Mouse (Mus musculus) bone marrow, adult 2 months (tissue): Measurements from ENCODE around the gene Cenpu.

ENCODE experiments used
- CTCF ChIP-seq: fragments of 200-500 bp; IDR thresholded peaks from 2 replicates; pipeline ENCODE4 v1.5.1; 2011; ENCODE audit warnings: low read length, control low read depth; ENCODE audit not compliant: control insufficient read depth, insufficient read depth
- POLR2A ChIP-seq: fragments of 200-500 bp; IDR thresholded peaks from 2 replicates; pipeline ENCODE4 v1.6.1; 2011; ENCODE audit warnings: low read depth, mild to moderate bottlenecking, control low read depth, low read length, borderline replicate concordance; ENCODE audit not compliant: control insufficient read depth

DNA sequence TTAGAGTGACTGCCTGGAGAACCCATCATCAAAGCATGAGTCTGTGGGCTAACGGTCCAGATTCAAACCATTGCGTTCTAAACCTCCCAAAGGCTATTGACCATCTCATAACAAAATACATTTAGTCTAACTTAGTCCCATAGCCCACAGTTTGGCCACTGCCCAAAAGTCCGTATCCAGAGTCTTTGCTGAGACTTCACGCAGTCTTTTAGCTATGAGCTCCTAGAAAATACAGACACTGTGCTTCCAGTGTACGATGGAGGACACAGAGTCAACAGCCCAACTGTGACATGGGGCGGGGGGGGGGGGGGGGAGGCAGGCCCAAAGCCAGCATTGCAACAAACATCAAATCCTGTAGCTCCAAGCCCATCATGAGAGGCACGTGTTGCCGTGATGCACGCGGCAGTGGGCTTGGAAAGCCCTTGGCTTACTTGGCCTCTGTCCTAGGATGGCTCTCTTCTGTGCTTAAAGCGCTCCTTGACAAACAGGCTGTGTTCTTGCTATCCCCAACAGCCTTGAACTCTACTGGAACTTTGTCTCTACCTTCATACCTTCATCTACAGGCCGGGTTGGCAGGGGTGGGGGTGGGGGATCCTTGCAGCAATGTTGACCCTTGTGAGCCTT, 48.6 kb upstream of the Cenpu start:
- TF ChIP-seq CTCF (no peak), POLR2A (no peak)
